Mouse (Mus musculus) gastrocnemius, postnatal 36 days (tissue): ENCODE data around the gene Pdxdc1. TPM values are rescaled to one million over a fixed set of nuclear protein-coding genes. Genes with fewer than 3 reads are reported as not detected.
"Not testable (repeated sequence)": the region's sequence is repeated elsewhere in the genome, so short reads cannot be mapped to it uniquely, and the experiment has no call there.

Source experiments
- DNase-seq, 2 experiments: peaks; one replicate each; pipeline ENCODE4 v3.0.0; 2022
- intact Hi-C: fragments of 180-260 bp; cut with DNase I; formaldehyde crosslinking; loops from one replicate; pipeline ENCODE4 v1.15.1; 2025
- total RNA-seq, 2 experiments: library from RNA; stranded (reverse); gene quantifications; 2 replicates each; pipeline ENCODE4 v1.2.3; 2021

Pdxdc1 gene
- total RNA-seq, 2 experiments from 2014 or later = 41.9 to 45.6 TPM

GRCm38 (mm10) chr16:13894097-13894496 is 8.8 kb downstream of the Pdxdc1 start:
- DNase-seq = no peak
- intact Hi-C loops = no loop called here

GRCm38 (mm10) chr16:13892850-13893249 is 10.1 kb downstream of the Pdxdc1 start:
- intact Hi-C loops = no loop called here
- no peak for DNase-seq

GRCm38 (mm10) chr16:13890449-13890848 is 12.5 kb downstream of the Pdxdc1 start:
- DNase-seq = no peak
- intact Hi-C loops = no loop called here

GRCm38 (mm10) chr16:13883094-13883774 is 19.7 kb downstream of the Pdxdc1 start:
- intact Hi-C loops = no loop called here
- DNase-seq = no peak

- DNase-seq = no peak
- intact Hi-C loops = no loop called here
These were observed 27.4 kb downstream of the Pdxdc1 start for GRCm38 (mm10) chr16:13875483-13875882.

- DNase-seq = no peak
- intact Hi-C loops = no loop called here
These were observed 34.9 kb downstream of the Pdxdc1 start for GRCm38 (mm10) chr16:13867910-13868514.

GRCm38 (mm10) chr16:13867406-13867805 is 35.5 kb downstream of the Pdxdc1 start:
- intact Hi-C loops, DNase-seq: not testable (repeated sequence)

GRCm38 (mm10) chr16:13866616-13867015 is 36.3 kb downstream of the Pdxdc1 start:
- no peak for DNase-seq
- intact Hi-C loops = no loop called here

GRCm38 (mm10) chr16:13866076-13866475 is 36.9 kb downstream of the Pdxdc1 start:
- no peak for DNase-seq
- intact Hi-C loops = no loop called here

- intact Hi-C loops = loop anchor here (10.0 kb wide), 1 partner anchor 59 kb away; no protein-coding TSS in a partner anchor
These were observed 49.0 kb downstream of the Pdxdc1 start for GRCm38 (mm10) chr16:13853886-13854285.

GRCm38 (mm10) chr16:13851446-13851845 is 51.5 kb downstream of the Pdxdc1 start:
- no peak for DNase-seq
- intact Hi-C loops = loop anchor here (10.0 kb wide), 1 partner anchor 57 kb away; no protein-coding TSS in a partner anchor

More at GRCm38 (mm10) chr16:13853886-13854285, 49.0 kb downstream of the Pdxdc1 start:
- DNase-seq = no peak

- intact Hi-C loops = no loop called here
- no peak for DNase-seq
These were observed 54.6 kb downstream of the Pdxdc1 start for GRCm38 (mm10) chr16:13848310-13848709.

GRCm38 (mm10) chr16:13846675-13847074 is 56.3 kb downstream of the Pdxdc1 start:
- intact Hi-C loops = no loop called here
- no peak for DNase-seq

- no peak for DNase-seq
- intact Hi-C loops = no loop called here
These were observed 57.9 kb downstream of the Pdxdc1 start for GRCm38 (mm10) chr16:13845031-13845430.

- intact Hi-C loops = no loop called here
These were observed 62.0 kb downstream of the Pdxdc1 start for GRCm38 (mm10) chr16:13840956-13841355.

GRCm38 (mm10) chr16:13840056-13840455 is 62.9 kb downstream of the Pdxdc1 start:
- no peak for DNase-seq
- intact Hi-C loops = no loop called here

More at GRCm38 (mm10) chr16:13840956-13841355, 62.0 kb downstream of the Pdxdc1 start:
- DNase-seq = no peak

- intact Hi-C loops = no loop called here
- no peak for DNase-seq
These were observed 68.5 kb downstream of the Pdxdc1 start for GRCm38 (mm10) chr16:13834382-13834781.

- DNase-seq = no peak
- intact Hi-C loops = no loop called here
These were observed 71.3 kb downstream of the Pdxdc1 start for GRCm38 (mm10) chr16:13831606-13832005.

- DNase-seq = no peak
- intact Hi-C loops = no loop called here
These were observed 72.5 kb downstream of the Pdxdc1 start for GRCm38 (mm10) chr16:13830444-13830843.

GRCm38 (mm10) chr16:13826511-13826910 is 76.4 kb downstream of the Pdxdc1 start:
- no peak for DNase-seq
- intact Hi-C loops = no loop called here

- no peak for DNase-seq
- intact Hi-C loops = no loop called here
These were observed 77.0 kb downstream of the Pdxdc1 start for GRCm38 (mm10) chr16:13825781-13826490.
